Mouse (Mus musculus) brain, embryonic 14.5 days (tissue): Measurements from ENCODE around the gene Slc25a43.

Experiments used
- CTCF ChIP-seq: fragments of 200-500 bp; IDR thresholded peaks from 2 replicates; pipeline ENCODE4 v1.5.1; 2012; ENCODE audit warnings: inconsistent platforms, mild to moderate bottlenecking, moderate library complexity, borderline replicate concordance; ENCODE audit not compliant: insufficient read depth, insufficient read length; ENCODE audit errors: extremely low read depth
- POLR2A ChIP-seq: fragments of 200-500 bp; IDR thresholded peaks from 2 replicates; pipeline ENCODE4 v1.6.1; 2012; ENCODE audit warnings: mild to moderate bottlenecking, inconsistent platforms, borderline replicate concordance; ENCODE audit not compliant: poor library complexity, insufficient read depth, insufficient read length, severe bottlenecking; ENCODE audit errors: extremely low read depth

DNA sequence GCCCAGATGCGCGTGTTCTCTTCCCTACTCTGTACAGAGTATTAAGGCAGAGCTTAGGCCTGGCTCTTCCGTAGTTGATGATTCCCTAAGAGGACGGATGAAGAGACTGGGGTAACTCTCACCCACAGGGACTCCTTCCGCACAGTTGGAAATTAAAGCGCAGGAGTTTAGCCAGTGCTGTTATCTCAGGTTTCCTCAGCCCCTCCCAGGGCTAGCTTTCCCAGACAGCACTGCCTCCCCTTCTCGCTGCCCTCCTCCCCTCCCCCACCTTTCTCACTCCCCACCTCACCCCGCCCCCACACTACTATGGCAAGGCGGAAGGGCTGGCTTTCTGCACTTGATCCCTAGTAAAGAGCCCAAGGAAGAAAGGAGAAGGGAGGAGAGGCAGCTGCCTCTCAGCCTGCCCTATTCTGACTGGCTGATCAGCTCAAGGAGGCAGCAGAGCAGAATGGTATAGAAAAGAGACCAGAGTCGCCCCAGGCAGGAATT, 73.5 kb downstream of the Slc25a43 start:
- TF ChIP-seq CTCF (no peak), POLR2A (no peak)
